Mouse (Mus musculus): Measurements from ENCODE around the gene Grik4. TPM values are rescaled to one million over a fixed set of nuclear protein-coding genes. Genes with fewer than 3 reads are reported as not detected.

The Grik4 gene
- total and polyA plus RNA-seq, 3 experiments: not detected

GRCm38 (mm10) chr9:42857756-42858155, 86.5 kb downstream of the Grik4 start:
- no peaks in the 10 kb centered on the region for H3K79me2 ChIP-seq (replicated peaks; ENCODE audit: control insufficient read depth, extremely low read depth, insufficient read depth, poor library complexity, severe bottlenecking)
- H3K27me3 ChIP-seq (replicated peaks): peaks cover 83% of the 10 kb centered on the region
- TF ChIP-seq ELF1 (IDR thresholded peaks at IDR 0.05; ENCODE audit: low read depth, low read length) (no peak), RAD21 (IDR thresholded peaks at IDR 0.05; ENCODE audit: low read depth, low read length) (no peak), HCFC1 (IDR thresholded peaks at IDR 0.05; ENCODE audit: low read depth, low read length) (no peak), ZKSCAN1 (IDR thresholded peaks at IDR 0.05; ENCODE audit: borderline replicate concordance, low read depth, low read length) (no peak), RCOR1 (conservative IDR thresholded peaks at IDR 0.05; ENCODE audit: low read depth, low read length) (no peak), USF1 (IDR thresholded peaks at IDR 0.05; ENCODE audit: low read depth, low read length) (no peak), NRF1 (IDR thresholded peaks at IDR 0.05; ENCODE audit: low read depth, low read length) (no peak), E2F4 (IDR thresholded peaks at IDR 0.05; ENCODE audit: insufficient replicate concordance, low read depth, low read length) (no peak)
- dilution Hi-C loops (cut with MboI; ENCODE audit: extremely low pct_ligation_motif_present, extremely low pct_unique_long_range_greater_than_20kb, low sequenced_read_pairs) (no loop called here), in situ Hi-C loops (cut with MboI; ENCODE audit: low pct_ligation_motif_present, low pct_unique_long_range_greater_than_20kb, low sequenced_read_pairs) (no loop called here)
- no peak overlapping the region for H3K27ac ChIP-seq (ENCODE audit: insufficient read depth, low read depth)
- no peaks in the 10 kb centered on the region for H3K9me3 ChIP-seq (replicated peaks; ENCODE audit: low read length)
- H3K36me3 ChIP-seq (replicated peaks in 1 of 2; ENCODE audit: control insufficient read depth in 1 of 2, insufficient read depth in 1 of 2, low read length in 1 of 2): no peaks in the 10 kb centered on the region
- no peaks in the 10 kb centered on the region for H3K4me1 ChIP-seq (ENCODE audit: control insufficient read depth in 1 of 2, insufficient read depth in 2 of 2)
- H3K9ac ChIP-seq (ENCODE audit: insufficient read depth, low read depth): no peak overlapping the region
- no peak overlapping the region for H3K4me3 ChIP-seq (replicated peaks in 1 of 3; ENCODE audit: low read depth in 2 of 3, low read length in 2 of 3, poor library complexity in 1 of 3)
- no peak for DNase-seq (ENCODE audit: extremely low read depth)
- H3K4me2 ChIP-seq (ENCODE audit: insufficient read depth, low read depth, poor library complexity, severe bottlenecking): no peak overlapping the region

- Histone ChIP-seq H3K79me2 (replicated peaks; ENCODE audit: control insufficient read depth, extremely low read depth, insufficient read depth, poor library complexity, severe bottlenecking) (no peaks in the 10 kb centered on the region), H3K4me3 (replicated peaks in 1 of 3; ENCODE audit: low read depth in 2 of 3, low read length in 2 of 3, poor library complexity in 1 of 3) (no peak overlapping the region), H3K9ac (ENCODE audit: insufficient read depth, low read depth) (no peak overlapping the region), H3K4me2 (ENCODE audit: insufficient read depth, low read depth, poor library complexity, severe bottlenecking) (no peak overlapping the region), H3K27ac (ENCODE audit: insufficient read depth, low read depth) (no peak overlapping the region), H3K9me3 (replicated peaks; ENCODE audit: low read length) (no peaks in the 10 kb centered on the region), H3K27me3 (replicated peaks) (peaks cover 85% of the 10 kb centered on the region), H3K36me3 (replicated peaks in 1 of 2; ENCODE audit: control insufficient read depth in 1 of 2, insufficient read depth in 1 of 2, low read length in 1 of 2) (no peaks in the 10 kb centered on the region), H3K4me1 (ENCODE audit: control insufficient read depth in 1 of 2, insufficient read depth in 2 of 2) (no peaks in the 10 kb centered on the region)
- TF ChIP-seq MAFK (IDR thresholded peaks at IDR 0.05; ENCODE audit: insufficient replicate concordance, low read length) (no peak), POLR2A (IDR thresholded peaks at IDR 0.05; ENCODE audit: low read depth, low read length) (no peak), NELFE (IDR thresholded peaks at IDR 0.05; ENCODE audit: low read depth, low read length) (no peak), PAX5 (IDR thresholded peaks at IDR 0.05; ENCODE audit: low read length) (no peak), USF1 (IDR thresholded peaks at IDR 0.05; ENCODE audit: low read depth, low read length) (no peak), CHD2 (IDR thresholded peaks at IDR 0.05; ENCODE audit: low read length) (no peak), MYC (IDR thresholded peaks at IDR 0.05; ENCODE audit: low read depth, low read length) (no peak), CTCF (conservative IDR thresholded peaks at IDR 0.05 in 1 of 2, IDR thresholded peaks at IDR 0.05 in 1 of 2; ENCODE audit: low read depth in 2 of 2, low read length in 2 of 2) (no peak), MEF2A (IDR thresholded peaks at IDR 0.05; ENCODE audit: borderline replicate concordance, low read depth, low read length) (no peak)
- DNase-seq (ENCODE audit: extremely low read depth): no peak
- dilution Hi-C loops (cut with MboI; ENCODE audit: extremely low pct_ligation_motif_present, extremely low pct_unique_long_range_greater_than_20kb, low sequenced_read_pairs): no loop called here
- in situ Hi-C loops (cut with MboI; ENCODE audit: low pct_ligation_motif_present, low pct_unique_long_range_greater_than_20kb, low sequenced_read_pairs): no loop called here
Observed at GRCm38 (mm10) chr9:42853077-42853476, 91.2 kb downstream of the Grik4 start.

Measured in CH12.LX (cell line).